Mouse (Mus musculus): Measurements from ENCODE around the gene Gng7.

The Gng7 gene

GRCm38 (mm10) chr10:80899591-80900317 lies 115.0 kb downstream of the Gng7 start:
- DNase-seq (ENCODE audit: low read depth): no peak

DNA sequence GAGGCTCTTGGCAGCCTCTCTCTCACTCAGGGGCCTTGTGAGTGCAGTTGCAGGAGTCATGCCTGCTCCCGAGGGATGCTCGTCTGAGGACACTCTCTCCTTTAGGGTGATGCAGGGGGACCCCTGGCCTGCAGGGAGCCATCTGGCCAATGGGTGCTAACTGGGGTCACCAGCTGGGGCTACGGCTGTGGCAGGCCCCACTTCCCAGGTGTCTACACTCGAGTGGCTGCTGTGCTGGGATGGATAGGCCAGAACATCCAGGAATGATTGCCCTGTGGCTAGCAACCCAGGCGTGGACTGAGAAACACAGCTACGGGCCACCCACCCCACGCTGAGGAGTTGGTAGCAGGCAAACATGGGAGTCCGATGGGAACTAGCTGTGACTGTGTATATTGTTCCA lies 115.7 kb downstream of the Gng7 start:
- DNase-seq (ENCODE audit: low read depth): no peak
